Mouse (Mus musculus) adrenal gland, adult 18-20 months (tissue): ENCODE measurements around the gene Ripply3. TPM values are rescaled to one million over a fixed set of nuclear protein-coding genes. Genes with fewer than 3 reads are reported as not detected.

Experiments
- DNase-seq, 2 experiments: peaks; one replicate each; pipeline ENCODE4 v3.0.0; 2021 to 2022; ENCODE audit warnings: low spot score in 2 of 2
- long read RNA-seq, 2 experiments: library from polyadenylated mRNA; stranded (forward); transcript quantifications; one replicate each; pipeline ENCODE4 v2.0.0; 2021
- total RNA-seq, 2 experiments: library from RNA; stranded (reverse); gene quantifications; 1 replicate in 1 of 2; 2 replicates in 1 of 2; pipeline ENCODE4 v1.2.3; 2021

Gene Ripply3
- total RNA-seq, result 1 to 10 TPM; 5.1 to 5.3 TPM
- long read RNA-seq, experiment 1, result 0 reads
- long read RNA-seq, experiment 2, transcript Ripply3-201 (4 exons, 1,531 nt), result major isoform, 6 of 7 reads
- long read RNA-seq, experiment 2, partial matches to known transcripts, result 1 of 7 reads
- long read RNA-seq, experiment 2, other reads (novel, unspliced or antisense), result 0 of 7 reads

GRCm38 (mm10) chr16:94327781-94328711 is at the start of gene Ripply3:
Gene Ripply3 (plus strand): TSS chr16:94328420.
- peak; percentile 53 to 61 for DNase-seq

- no peak for DNase-seq
Observed at GRCm38 (mm10) chr16:94283972-94284371, 44.2 kb upstream of the Ripply3 start.

- DNase-seq, result no peak
Observed at GRCm38 (mm10) chr16:94287826-94288225, 40.4 kb upstream of the Ripply3 start.

GRCm38 (mm10) chr16:94289138-94290072 is 38.8 kb upstream of the Ripply3 start:
- peak; percentile 35 to 47 for DNase-seq

- DNase-seq, result peak; percentile 80 to 83
Observed at GRCm38 (mm10) chr16:94290073-94290999, 37.9 kb upstream of the Ripply3 start.

GRCm38 (mm10) chr16:94291141-94291540 is 37.1 kb upstream of the Ripply3 start:
- no peak for DNase-seq

GRCm38 (mm10) chr16:94298081-94298480 is 30.1 kb upstream of the Ripply3 start:
- no peak for DNase-seq

GRCm38 (mm10) chr16:94299210-94299609 is 29.0 kb upstream of the Ripply3 start:
- DNase-seq, result no peak

DNA sequence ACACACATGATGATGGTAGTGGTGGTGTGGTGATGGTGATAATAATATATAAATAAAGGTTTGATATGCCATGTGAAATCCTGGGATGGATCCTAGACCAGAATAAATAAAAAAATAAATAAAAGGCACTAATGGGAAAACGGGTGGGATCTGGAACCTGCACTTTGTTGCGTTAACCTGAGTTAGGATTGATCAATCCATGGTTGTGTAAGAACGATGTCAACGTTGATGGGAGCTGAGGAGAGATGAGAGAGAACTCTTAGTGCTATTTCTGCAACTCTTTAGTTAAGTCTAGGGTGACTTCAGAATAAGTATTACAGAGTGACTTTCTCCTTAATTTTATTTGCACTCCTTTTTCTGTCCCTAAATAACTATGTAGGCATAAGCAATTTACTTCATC is 27.0 kb upstream of the Ripply3 start:
- DNase-seq, result no peak

GRCm38 (mm10) chr16:94301696-94302095 is 26.5 kb upstream of the Ripply3 start:
- DNase-seq, result no peak

DNA sequence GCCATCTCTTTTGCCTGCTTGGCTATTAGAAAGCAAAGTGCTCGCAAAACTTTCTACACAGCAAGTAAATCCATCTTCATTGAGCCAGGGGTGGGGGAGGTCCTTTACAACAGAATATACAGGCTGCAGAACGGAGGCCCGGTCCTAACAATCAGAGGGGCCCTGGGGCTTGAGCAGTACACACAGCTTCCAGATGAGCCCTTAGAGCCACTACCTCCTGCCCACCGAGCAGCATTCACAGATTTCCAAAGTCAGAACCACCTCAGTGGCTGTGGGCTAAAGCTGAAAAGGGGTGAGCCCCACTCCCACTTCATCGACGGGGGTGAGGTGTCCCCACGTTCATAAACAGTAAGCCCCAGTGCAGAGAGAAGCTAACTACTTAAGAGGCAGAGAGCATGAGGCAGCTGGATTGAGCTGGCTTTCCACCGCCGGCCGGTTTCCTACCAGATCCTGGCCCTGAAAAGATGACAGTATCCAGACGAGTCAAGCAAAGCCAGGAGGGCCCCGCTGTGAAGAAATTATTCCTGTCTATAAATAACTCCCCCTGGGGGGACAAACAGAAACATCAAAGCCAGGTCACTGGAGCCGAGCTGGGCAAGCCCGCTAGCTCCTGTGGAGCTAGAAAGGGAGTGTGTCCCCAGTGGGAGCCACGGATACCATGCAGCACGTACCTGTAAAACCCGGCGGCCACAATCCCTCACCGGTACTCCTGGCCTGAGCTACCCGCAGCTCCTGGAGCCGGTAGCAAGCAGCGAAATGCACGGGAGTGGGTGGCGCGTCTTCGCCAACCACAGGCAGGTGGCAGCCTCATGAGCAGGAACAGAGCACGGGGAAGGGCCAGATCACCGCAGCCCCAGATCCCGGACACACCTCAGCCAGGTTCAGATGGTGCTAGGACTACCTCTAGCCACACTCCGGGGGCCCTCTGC is 25.7 kb upstream of the Ripply3 start:
- DNase-seq, result peak in 1 of 2 experiments; percentile 19

- DNase-seq, result no peak
Observed at GRCm38 (mm10) chr16:94303203-94303535, 25.1 kb upstream of the Ripply3 start.

DNA sequence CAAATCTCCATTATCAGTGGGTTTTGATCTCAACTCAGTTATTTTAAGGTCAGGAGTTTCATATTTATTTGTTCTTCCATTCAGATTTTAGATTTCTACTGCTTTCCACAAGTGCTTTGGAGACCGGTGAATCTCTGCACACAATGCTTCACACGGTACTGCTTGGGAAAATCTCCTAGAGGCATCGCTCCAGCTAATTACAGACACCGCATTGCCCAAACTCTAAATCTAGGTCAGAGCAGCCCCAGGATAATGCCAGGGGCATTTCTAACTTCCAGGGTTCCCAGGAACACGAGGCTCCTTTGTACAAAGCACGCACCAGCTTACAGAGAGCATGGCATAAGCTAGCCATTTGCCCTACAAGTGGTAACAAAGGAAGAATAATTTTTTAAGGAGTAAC is 20.7 kb upstream of the Ripply3 start:
- DNase-seq, result no peak

- no peak for DNase-seq
Observed at GRCm38 (mm10) chr16:94307942-94308341, 20.3 kb upstream of the Ripply3 start.

GRCm38 (mm10) chr16:94309025-94309424 is 19.2 kb upstream of the Ripply3 start:
- no peak for DNase-seq

DNA sequence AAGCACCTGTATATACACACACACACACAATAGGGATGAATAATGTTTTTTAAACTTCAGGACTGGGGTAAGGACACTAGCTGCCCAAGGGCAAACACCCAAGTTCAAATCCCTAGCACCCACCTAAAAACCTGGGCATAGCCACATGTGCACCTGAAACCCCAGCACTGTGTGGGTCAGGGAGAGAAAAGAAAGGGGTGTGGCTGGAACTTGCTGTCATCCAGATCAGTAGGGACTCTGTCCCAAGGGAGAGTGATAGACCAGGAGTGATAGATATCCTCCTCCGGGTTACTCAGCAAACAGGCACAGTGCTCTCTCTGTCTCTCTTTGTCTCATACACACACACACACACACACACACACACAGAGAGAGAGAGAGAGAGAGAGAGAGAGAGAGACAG is 16.8 kb upstream of the Ripply3 start:
- DNase-seq, result no peak

DNA sequence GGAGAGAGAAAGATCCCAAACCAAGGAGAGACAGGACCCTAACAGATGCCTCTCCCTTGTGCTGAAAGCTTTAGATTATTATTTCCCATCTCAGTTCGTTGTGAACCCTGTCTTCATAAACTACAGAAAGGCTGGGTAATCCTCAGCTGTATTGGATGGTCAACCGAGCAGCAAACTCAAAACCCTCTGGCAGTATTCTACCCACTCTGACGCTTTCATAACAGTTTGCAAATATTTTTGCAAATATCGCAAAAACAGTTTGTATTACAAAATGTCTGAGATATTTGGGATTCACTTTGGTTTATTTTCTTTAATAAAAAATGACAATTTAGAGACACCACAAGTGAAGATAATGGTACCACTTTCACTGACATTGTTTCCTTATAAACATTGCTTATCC is 16.3 kb upstream of the Ripply3 start:
- DNase-seq, result no peak

DNA sequence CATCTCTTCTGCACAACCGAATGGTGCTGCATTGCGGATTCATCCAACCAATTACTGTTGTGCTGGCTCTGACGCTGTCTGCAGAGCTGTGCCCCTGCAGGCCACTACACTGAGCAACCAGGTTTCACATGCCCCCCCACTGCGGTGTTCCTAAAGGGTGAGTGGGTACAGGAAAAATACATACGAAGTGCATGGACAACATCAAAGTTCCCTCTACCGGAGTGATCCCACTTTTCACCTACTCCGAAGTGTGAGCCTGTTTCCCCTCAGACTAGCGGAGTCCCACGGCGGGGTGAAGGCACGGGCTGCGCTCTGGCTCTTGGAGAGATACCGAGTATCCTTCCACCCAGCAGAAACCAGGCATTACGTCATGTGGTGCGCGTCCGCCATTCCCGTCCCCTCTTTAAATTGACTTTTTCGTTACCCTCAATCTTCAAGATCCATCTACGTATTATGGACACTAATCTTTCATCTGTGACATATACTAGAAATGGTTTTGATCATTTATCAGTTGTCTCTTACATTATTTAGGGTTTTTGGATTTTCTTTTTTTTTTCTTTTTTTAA is 15.5 kb upstream of the Ripply3 start:
- peak; percentile 61 to 67 for DNase-seq
